Mouse (Mus musculus) kidney, postnatal 36 days (tissue): Measurements from ENCODE around the gene Pla2g2f.

Source experiments
- DNase-seq, 2 experiments: peaks; one replicate each; pipeline ENCODE4 v3.0.0; 2021 to 2022; ENCODE audit warnings: mixed read lengths in 2 of 2

Gene Pla2g2f

GRCm38 (mm10) chr4:138755983-138756382, 1.4 kb downstream of the Pla2g2f start:
- DNase-seq = no peak

- DNase-seq = no peak
Observed at GRCm38 (mm10) chr4:138755439-138755838, 2.0 kb downstream of the Pla2g2f start.

DNA sequence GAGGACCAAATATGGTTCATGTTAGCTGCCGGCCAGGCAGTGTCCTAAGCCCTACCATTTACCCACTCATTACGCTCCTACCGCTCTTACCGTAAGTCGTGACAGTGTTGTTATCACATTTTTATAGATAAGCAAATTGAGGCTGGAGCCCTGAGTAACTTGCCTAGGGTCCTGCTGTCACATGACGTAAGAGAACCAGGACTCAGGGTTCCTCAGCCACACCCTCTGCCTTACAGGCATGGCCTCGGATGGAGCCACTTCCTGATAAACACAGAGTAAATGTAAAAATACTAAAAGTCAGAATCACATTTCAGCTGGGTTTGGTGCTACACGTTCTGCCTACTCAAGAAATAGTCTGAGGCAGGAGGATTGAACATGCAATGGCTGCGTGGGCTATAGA, 3.0 kb downstream of the Pla2g2f start:
- DNase-seq = no peak

DNA sequence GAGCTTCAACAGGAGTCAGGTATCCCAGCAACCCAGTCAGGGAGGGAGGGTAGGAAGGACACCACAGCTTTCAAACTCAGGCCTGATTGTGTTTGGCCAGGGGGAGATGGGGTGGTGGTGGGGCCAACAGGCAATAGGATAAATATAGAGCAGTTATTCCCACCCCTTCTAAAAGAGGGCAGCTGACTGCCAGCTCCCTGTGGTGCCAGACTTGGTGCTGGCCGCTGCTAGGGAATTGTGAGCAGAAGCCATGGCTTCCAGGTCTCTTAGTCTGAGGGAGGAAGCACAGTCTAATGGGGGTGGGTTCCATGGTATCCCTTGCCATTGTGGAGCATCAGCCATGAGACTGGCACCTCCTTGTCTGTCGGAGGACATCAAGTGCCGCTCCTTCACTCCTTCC, 3.8 kb downstream of the Pla2g2f start:
- no peak for DNase-seq

- DNase-seq = no peak
Observed at GRCm38 (mm10) chr4:138752603-138753002, 4.8 kb downstream of the Pla2g2f start.

DNA sequence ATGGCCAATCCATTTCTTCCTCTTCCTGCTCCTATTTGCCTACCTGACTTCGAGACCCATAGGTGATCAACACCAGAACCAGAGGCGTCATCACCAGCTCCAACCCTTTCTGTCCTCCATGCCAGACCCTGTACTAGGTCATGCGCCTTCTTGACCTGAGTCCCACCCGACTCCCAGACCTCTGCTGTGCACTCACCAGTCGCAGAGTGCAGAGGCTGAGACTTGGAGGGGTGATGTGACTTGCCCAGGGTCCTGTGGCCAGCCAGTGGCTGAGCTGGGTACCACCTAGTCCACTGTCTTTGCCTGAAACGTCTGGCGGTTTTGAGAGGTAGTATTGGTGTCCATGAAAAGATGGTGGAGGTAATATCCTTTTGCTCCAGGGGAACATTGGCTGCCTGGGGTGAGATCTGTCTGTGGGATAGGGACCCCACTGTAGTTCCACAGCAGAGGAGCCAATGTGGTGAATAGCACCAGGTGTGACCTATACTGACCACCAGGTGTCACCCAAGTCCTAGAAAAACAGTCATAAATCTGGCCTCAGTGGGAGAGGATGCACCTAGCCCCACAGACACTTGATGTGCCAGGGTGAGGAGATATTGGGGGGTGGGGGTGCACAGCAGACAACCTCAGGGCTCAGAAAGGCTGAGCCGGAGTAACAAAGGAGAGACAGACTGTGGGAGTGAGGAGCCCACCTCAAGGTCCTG, 8.9 kb downstream of the Pla2g2f start:
- DNase-seq = peak; percentile 43 to 67

DNA sequence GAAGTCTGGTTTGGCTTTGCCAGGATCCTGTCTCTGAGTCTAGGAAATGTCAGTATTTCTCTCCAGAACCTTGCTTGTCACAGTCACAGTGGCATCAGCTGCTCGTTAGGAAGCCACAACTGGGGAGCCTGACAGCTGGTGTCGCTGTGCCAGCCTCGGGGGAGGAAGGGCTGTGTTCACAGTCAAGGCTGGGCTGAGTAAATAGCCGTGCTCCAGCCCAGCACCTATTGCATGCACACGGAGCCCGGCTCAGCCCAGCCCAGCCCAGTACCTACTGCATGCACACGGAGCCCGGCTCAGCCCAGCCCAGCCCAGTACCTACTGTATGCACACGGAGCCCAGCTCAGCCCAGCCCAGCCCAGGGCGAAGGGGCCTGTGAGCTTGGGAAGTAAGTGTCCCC, 9.6 kb downstream of the Pla2g2f start:
- DNase-seq = no peak

DNA sequence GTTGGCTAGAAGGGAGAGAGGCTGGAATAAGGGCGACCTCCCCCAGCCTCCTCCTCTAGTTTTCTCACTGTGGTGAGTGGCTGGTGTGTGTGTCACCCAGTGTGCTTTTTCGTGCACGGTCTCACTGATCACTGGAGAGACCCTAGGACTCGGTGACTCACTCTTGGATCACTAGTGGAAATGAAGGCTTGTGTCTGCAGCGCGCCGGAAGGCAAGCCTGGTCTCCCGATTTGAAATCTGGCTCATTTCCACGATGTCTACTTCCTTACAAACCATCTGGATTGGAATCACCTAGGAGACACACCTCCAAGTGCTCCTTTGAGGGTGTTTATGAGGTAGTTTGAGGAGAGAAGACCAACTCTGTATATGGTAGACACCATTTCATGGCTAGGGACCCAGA, 10.6 kb downstream of the Pla2g2f start:
- DNase-seq = no peak

DNA sequence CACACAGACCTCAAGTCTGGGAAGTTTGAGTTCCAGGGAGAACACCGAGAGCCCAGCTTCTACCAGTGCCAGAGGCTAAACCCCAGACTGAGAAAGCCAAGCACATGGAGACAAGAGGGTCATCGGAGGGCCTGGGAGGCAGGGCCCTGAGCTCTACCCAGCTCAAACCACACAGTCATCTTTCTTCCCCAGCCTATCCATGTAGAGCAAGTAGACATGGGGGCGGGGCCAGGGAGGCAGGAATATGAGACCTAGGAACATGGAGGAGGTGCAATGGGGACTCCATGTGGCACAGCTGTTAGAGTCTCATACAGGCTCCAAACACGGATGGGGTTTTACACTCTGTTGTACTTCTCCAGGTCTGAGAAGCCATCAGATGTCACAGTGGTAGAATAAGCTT, 11.5 kb downstream of the Pla2g2f start:
- peak; percentile 69 to 82 for DNase-seq

DNA sequence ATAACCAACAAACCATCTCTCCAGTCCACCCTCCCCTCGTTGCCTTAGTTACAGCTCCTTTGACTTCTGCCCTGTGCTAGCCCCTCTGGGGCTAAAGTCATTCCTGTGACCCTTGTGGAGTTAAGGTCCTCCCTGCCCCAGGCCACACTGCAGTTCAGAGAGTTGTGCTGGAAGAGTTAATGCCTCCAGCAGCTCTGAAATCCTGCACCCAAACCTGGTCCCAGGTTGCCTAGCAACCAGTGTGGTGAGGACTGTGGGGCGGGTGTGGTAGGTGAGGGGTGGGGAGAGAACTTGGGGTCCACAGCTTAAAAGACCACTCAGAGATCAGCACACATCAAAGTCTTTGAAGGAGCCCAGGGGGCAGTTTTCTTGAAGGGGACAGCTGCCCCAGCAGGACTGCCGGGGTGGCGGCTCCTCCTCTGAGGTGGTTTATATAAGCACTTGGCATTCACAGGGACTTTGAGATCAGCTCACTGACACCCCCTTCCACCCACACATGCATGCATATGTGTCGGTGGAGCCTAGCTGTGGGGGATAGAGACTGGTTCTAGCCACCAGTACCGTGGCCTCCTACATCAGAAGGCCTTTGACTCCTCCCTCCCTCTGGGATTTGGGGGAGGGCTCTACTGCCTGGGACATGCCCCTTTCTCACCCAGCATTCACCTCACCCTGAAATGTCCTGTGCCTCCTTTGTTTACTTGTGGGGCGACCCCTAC, 18.1 kb downstream of the Pla2g2f start:
- DNase-seq = no peak

DNA sequence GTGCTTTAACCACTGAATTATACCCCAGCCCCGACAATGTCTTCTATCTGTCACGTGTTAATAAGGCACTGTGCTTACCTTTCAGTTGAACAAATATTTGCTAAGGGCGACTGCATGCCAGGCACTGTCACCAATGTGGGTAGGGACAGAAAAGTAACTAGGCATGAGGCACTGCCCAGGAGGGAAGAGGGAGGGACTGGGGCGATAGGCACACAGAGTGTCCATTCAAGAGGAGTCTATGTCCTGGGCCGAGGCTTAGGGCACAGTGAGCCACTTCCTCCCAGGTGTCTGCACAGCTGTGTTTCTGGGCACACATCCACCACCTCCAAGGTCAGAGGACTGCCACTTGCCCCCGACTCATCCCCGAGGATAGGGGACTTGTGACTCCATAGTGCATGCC, 20.4 kb downstream of the Pla2g2f start, which contains the start of gene Ubxn10:
TSS of gene Ubxn10 (minus strand) at position 137 of the 400 bp plus-strand sequence.
- DNase-seq = no peak

GRCm38 (mm10) chr4:138734863-138735262, 22.6 kb downstream of the Pla2g2f start:
- DNase-seq = no peak

- peak; percentile 56 to 63 for DNase-seq
Observed at GRCm38 (mm10) chr4:138734105-138734504, 23.3 kb downstream of the Pla2g2f start.

GRCm38 (mm10) chr4:138729018-138729703, 28.3 kb downstream of the Pla2g2f start:
- peak; percentile 77 to 95 for DNase-seq

GRCm38 (mm10) chr4:138725751-138726150, 31.7 kb downstream of the Pla2g2f start:
- DNase-seq = peak; percentile 46 to 59

- DNase-seq = peak; percentile 94 to 95
Observed at GRCm38 (mm10) chr4:138725127-138725461, 32.3 kb downstream of the Pla2g2f start.

DNA sequence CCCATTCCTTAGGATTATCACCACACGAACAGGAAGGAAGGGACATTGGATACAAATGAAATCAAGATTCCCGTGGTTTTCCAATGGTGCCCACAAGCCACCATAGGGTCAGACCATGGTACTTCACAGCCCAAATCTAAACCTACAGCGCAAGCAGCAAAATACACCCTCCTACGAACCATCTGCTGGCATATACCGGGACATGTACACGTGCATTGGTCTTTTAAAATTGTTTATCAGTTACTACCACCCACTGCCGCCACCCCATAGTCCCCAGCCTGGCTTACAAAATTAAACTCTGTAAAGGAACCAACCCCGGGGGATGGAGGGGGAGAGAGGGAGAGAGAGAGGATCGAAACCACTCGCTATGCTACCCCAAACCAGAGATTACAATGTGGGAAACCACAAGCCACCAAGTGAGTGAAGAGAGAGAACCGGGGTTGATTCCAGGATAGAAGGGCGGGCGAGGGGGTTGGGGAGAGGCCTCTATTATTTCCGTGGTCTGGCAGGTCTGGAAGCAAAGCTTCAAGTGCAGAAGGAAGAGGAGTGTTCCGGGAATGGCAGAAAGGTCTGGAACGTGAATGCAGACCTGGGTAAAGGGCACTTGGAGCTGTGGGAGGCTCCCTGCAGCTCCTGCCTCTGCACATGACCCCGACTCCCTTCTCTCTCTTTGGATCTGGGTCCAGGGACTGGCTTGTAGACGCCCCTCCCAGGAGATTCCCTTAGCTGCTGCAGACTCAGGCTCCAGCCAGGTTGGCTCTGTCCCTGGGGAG, 32.9 kb downstream of the Pla2g2f start, which contains the start of gene Pla2g2c:
TSS of gene Pla2g2c (plus strand) at position 439 of the 773 bp plus-strand sequence.
- no peak for DNase-seq

DNA sequence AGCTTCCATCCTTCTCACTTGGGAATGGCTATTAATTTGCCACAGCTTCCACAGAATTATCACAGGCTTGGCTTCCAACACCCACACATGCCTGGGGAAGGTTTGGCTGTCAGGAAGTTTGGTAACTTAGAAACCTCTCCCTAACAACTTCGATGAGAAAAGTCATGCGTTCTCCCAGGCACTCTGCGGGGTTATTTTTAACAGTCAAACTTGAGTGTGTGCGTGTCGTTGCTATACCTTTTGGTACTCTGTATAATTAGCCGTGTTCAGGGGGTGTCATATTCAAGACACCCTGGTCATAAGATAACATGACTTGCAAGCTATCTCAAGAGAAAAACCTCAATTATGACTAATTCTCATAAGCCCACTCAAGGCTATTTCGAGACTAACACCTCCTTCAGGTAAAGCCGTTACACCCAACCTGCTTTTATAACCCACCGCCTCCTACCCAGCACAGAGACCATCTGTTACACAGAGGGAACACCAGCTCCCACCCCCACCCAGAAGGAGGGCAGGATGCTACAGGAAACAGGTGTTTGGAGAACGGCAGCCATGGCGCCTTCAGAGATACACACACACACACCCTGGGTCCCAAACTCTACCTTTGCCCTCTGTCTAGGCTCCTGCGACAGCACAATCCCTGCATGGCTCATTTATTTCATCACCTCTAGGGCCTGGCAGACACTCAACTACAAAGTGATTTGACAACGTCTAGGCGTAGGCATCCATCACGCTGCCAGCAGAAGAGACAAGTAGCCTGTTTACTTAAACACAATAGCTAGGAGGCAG, 33.7 kb downstream of the Pla2g2f start:
- DNase-seq = peak; percentile 74 to 83

GRCm38 (mm10) chr4:138719264-138719596, 38.2 kb downstream of the Pla2g2f start:
- no peak for DNase-seq

- DNase-seq = no peak
Observed at GRCm38 (mm10) chr4:138718586-138719263, 38.7 kb downstream of the Pla2g2f start.

DNA sequence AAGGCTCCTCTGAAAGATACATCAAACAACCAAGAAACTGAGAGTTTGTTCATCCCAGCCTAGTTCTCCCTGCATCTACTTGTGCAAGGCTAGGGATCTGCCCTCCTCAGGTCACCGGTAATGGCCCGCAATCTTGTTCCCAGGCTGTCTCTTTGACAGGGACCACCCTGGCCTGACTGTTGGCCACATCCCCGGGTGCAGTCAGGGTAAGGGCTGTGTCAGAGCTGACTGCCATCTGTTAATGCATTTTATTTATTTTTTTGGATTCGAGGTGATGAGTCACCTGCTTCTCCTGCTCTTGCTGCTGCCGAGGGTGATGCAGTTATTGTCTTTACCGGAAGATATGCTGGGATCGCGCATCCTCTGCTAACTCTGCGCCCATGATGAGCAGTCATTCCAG, 40.7 kb downstream of the Pla2g2f start:
- no peak for DNase-seq

GRCm38 (mm10) chr4:138714186-138714585, 43.2 kb downstream of the Pla2g2f start:
- peak; percentile 39 to 67 for DNase-seq
